Mouse (Mus musculus): ENCODE data around the gene C9. TPM values are rescaled to one million over a fixed set of nuclear protein-coding genes. Genes with fewer than 3 reads are reported as not detected.

C9 gene
- polyA plus RNA-seq, 1 experiment from 2014 or later, result 4.2 TPM

- no peak for ATAC-seq
- 86% methylated on average over 19 of the region's 19 CpGs for WGBS
- no peak overlapping the region for H3K4me3 ChIP-seq (ENCODE audit: low read length)
These were observed 74.5 kb downstream of the C9 start for GRCm38 (mm10) chr15:6519417-6520255.

GRCm38 (mm10) chr15:6520505-6521155, 75.5 kb downstream of the C9 start:
- peak; percentile 80 for ATAC-seq
- Histone ChIP-seq H3K27ac (ENCODE audit: low read length) (no peak overlapping the region), H3K4me1 (ENCODE audit: control insufficient read depth, insufficient read depth, low read length) (no peaks in the 10 kb centered on the region; the same call in 1 of the 2 replicates), H3K9me3 (ENCODE audit: control insufficient read depth, low read length) (no peaks in the 10 kb centered on the region), H3K27me3 (replicated peaks; ENCODE audit: control insufficient read depth, insufficient read depth, low read length) (no peaks in the 10 kb centered on the region), H3K4me3 (ENCODE audit: low read length) (no peak overlapping the region), H3K9ac (ENCODE audit: low read depth, low read length) (no peak overlapping the region), H3K36me3 (ENCODE audit: control insufficient read depth, insufficient read depth, low read length) (no peaks in the 10 kb centered on the region), H3K4me2 (ENCODE audit: low read depth, low read length) (no peak overlapping the region)
- 65% methylated on average over 10 of the region's 10 CpGs for WGBS

More at GRCm38 (mm10) chr15:6519417-6520255, 74.5 kb downstream of the C9 start:
- Histone ChIP-seq H3K27me3 (replicated peaks; ENCODE audit: control insufficient read depth, insufficient read depth, low read length) (no peaks in the 10 kb centered on the region), H3K4me1 (ENCODE audit: control insufficient read depth, insufficient read depth, low read length) (no peaks in the 10 kb centered on the region; the same call in 1 of the 2 replicates), H3K27ac (ENCODE audit: low read length) (no peak overlapping the region), H3K4me2 (ENCODE audit: low read depth, low read length) (no peak overlapping the region), H3K9me3 (ENCODE audit: control insufficient read depth, low read length) (no peaks in the 10 kb centered on the region), H3K9ac (ENCODE audit: low read depth, low read length) (no peak overlapping the region), H3K36me3 (ENCODE audit: control insufficient read depth, insufficient read depth, low read length) (no peaks in the 10 kb centered on the region)

- Histone ChIP-seq H3K9me3 (ENCODE audit: control insufficient read depth, low read length) (no peaks in the 10 kb centered on the region), H3K4me2 (ENCODE audit: low read depth, low read length) (no peak within 1 kb of the TSS), H3K4me1 (ENCODE audit: control insufficient read depth, insufficient read depth, low read length) (no peaks in the 10 kb centered on the region; the same call in 1 of the 2 replicates), H3K27ac (ENCODE audit: low read length) (no peak within 1 kb of the TSS), H3K27me3 (replicated peaks; ENCODE audit: control insufficient read depth, insufficient read depth, low read length) (no peaks in the 10 kb centered on the region), H3K36me3 (ENCODE audit: control insufficient read depth, insufficient read depth, low read length) (no peaks in the 10 kb centered on the region), H3K9ac (ENCODE audit: low read depth, low read length) (no peak within 1 kb of the TSS), H3K4me3 (ENCODE audit: low read length) (no peak within 1 kb of the TSS)
- ATAC-seq, result no peak
- WGBS, result 64% methylated on average over 8 of the region's 8 CpGs
These were observed 77.6 kb downstream of the C9 start, which contains the start of gene Fyb for GRCm38 (mm10) chr15:6522653-6523167. Gene Fyb (plus strand): TSS chr15:6522853.

GRCm38 (mm10) chr15:6524801-6525200, 79.7 kb downstream of the C9 start:
- H3K9me3 ChIP-seq (ENCODE audit: control insufficient read depth, low read length), result no peaks in the 10 kb centered on the region
- H3K4me2 ChIP-seq (ENCODE audit: low read depth, low read length), result no peak overlapping the region
- H3K4me1 ChIP-seq (ENCODE audit: control insufficient read depth, insufficient read depth, low read length), result no peaks in the 10 kb centered on the region; the same call in 1 of the 2 replicates
- WGBS, result 89% methylated on average over 2 of the region's 2 CpGs
- H3K27me3 ChIP-seq (replicated peaks; ENCODE audit: control insufficient read depth, insufficient read depth, low read length), result no peaks in the 10 kb centered on the region
- no peak overlapping the region for H3K4me3 ChIP-seq (ENCODE audit: low read length)
- no peak for ATAC-seq
- no peaks in the 10 kb centered on the region for H3K36me3 ChIP-seq (ENCODE audit: control insufficient read depth, insufficient read depth, low read length)
- no peak overlapping the region for H3K27ac ChIP-seq (ENCODE audit: low read length)
- no peak overlapping the region for H3K9ac ChIP-seq (ENCODE audit: low read depth, low read length)

- Histone ChIP-seq H3K9me3 (ENCODE audit: control insufficient read depth, low read length) (no peaks in the 10 kb centered on the region), H3K27me3 (replicated peaks; ENCODE audit: control insufficient read depth, insufficient read depth, low read length) (no peaks in the 10 kb centered on the region), H3K36me3 (ENCODE audit: control insufficient read depth, insufficient read depth, low read length) (no peaks in the 10 kb centered on the region), H3K9ac (ENCODE audit: low read depth, low read length) (no peak overlapping the region), H3K4me1 (ENCODE audit: control insufficient read depth, insufficient read depth, low read length) (no peaks in the 10 kb centered on the region), H3K4me2 (ENCODE audit: low read depth, low read length) (no peak overlapping the region), H3K27ac (ENCODE audit: low read length) (no peak overlapping the region), H3K4me3 (ENCODE audit: low read length) (no peak overlapping the region)
- no peak for ATAC-seq
- WGBS, result 83% methylated on average over 3 of the region's 3 CpGs
These were observed 80.3 kb downstream of the C9 start for GRCm38 (mm10) chr15:6525386-6525785.

GRCm38 (mm10) chr15:6533858-6534343, 88.8 kb downstream of the C9 start:
- no peak for ATAC-seq
- Histone ChIP-seq H3K27ac (ENCODE audit: low read length) (no peak overlapping the region), H3K9ac (ENCODE audit: low read depth, low read length) (no peak overlapping the region), H3K27me3 (replicated peaks; ENCODE audit: control insufficient read depth, insufficient read depth, low read length) (no peaks in the 10 kb centered on the region), H3K4me3 (ENCODE audit: low read length) (no peak overlapping the region), H3K36me3 (ENCODE audit: control insufficient read depth, insufficient read depth, low read length) (no peaks in the 10 kb centered on the region), H3K4me2 (ENCODE audit: low read depth, low read length) (no peak overlapping the region), H3K9me3 (ENCODE audit: control insufficient read depth, low read length) (no peaks in the 10 kb centered on the region), H3K4me1 (ENCODE audit: control insufficient read depth, insufficient read depth, low read length) (no peaks in the 10 kb centered on the region)
- WGBS, result 87% methylated on average over 3 of the region's 3 CpGs

GRCm38 (mm10) chr15:6534592-6534991, 89.5 kb downstream of the C9 start:
- Histone ChIP-seq H3K4me2 (ENCODE audit: low read depth, low read length) (no peak overlapping the region), H3K27ac (ENCODE audit: low read length) (no peak overlapping the region), H3K9ac (ENCODE audit: low read depth, low read length) (no peak overlapping the region), H3K9me3 (ENCODE audit: control insufficient read depth, low read length) (no peaks in the 10 kb centered on the region), H3K4me3 (ENCODE audit: low read length) (no peak overlapping the region), H3K4me1 (ENCODE audit: control insufficient read depth, insufficient read depth, low read length) (no peaks in the 10 kb centered on the region), H3K27me3 (replicated peaks; ENCODE audit: control insufficient read depth, insufficient read depth, low read length) (no peaks in the 10 kb centered on the region), H3K36me3 (ENCODE audit: control insufficient read depth, insufficient read depth, low read length) (no peaks in the 10 kb centered on the region)
- WGBS, result 70% methylated on average over 8 of the region's 8 CpGs
- ATAC-seq, result no peak

GRCm38 (mm10) chr15:6539639-6540338, 94.7 kb downstream of the C9 start:
- Histone ChIP-seq H3K27ac (ENCODE audit: low read length) (no peak overlapping the region), H3K9me3 (ENCODE audit: control insufficient read depth, low read length) (no peaks in the 10 kb centered on the region), H3K4me3 (ENCODE audit: low read length) (no peak overlapping the region), H3K4me2 (ENCODE audit: low read depth, low read length) (no peak overlapping the region), H3K27me3 (replicated peaks; ENCODE audit: control insufficient read depth, insufficient read depth, low read length) (no peaks in the 10 kb centered on the region), H3K9ac (ENCODE audit: low read depth, low read length) (no peak overlapping the region), H3K36me3 (ENCODE audit: control insufficient read depth, insufficient read depth, low read length) (no peaks in the 10 kb centered on the region), H3K4me1 (ENCODE audit: control insufficient read depth, insufficient read depth, low read length) (0 out of 2 replicates have a peak, but pooled peaks cover 5% of the 10 kb centered on the region)
- no peak for ATAC-seq
- 31% methylated on average over 7 of the region's 7 CpGs for WGBS
